Mouse (Mus musculus): ENCODE data around the gene Tmem235. TPM values are rescaled to one million over a fixed set of nuclear protein-coding genes. Genes with fewer than 3 reads are reported as not detected.
A peak's percentile ranks its signal among the peaks of the same experiment; 100 is the strongest.

The Tmem235 gene
- polyA plus RNA-seq, 1 experiment from 2014 or later: not detected

DNA sequence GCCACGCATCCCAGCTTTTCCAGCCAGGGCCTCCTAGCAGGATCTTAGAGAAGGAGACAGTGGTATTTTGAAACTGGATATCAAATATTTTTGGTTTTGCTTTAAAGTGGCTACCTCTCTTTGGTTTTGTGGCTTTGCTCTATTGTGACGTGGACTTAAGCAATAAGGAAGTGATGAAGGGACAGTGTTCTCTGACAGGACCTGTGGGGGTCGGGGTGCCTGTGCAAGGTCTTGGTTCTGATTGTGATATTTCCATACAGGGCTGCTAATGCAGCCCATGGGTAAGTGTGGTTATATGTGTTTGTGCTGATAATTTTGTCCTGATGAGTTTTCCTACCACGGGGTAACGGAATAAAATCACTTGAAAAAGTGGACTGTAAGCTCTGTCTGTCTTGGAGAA, 5.2 kb upstream of the Tmem235 start:
- H3K4me1 ChIP-seq (replicated peaks; ENCODE audit: control insufficient read depth, insufficient read depth, low read length): no peaks in the 10 kb centered on the region
- H3K9ac ChIP-seq: no peak overlapping the region
- H3K27me3 ChIP-seq (ENCODE audit: control insufficient read depth, insufficient read depth, low read length): peaks cover under 1% of the 10 kb centered on the region; the same call in 1 of the 2 replicates
- H3K4me3 ChIP-seq (replicated peaks; ENCODE audit: low read length): no peak overlapping the region
- DNase-seq (ENCODE audit: low spot score) (no peak), ATAC-seq (ENCODE audit: low FRiP score) (no peak)
- no peak overlapping the region for H3K27ac ChIP-seq
- 0 out of 2 replicates have a peak, but pooled peaks cover 4% of the 10 kb centered on the region for H3K36me3 ChIP-seq (replicated peaks; ENCODE audit: control insufficient read depth, insufficient read depth)
- no peak overlapping the region for H3K4me2 ChIP-seq (replicated peaks)
- H3K9me3 ChIP-seq (ENCODE audit: control insufficient read depth, low read length): no peaks in the 10 kb centered on the region
- WGBS: 98% methylated on average over 5 of the region's 5 CpGs

DNA sequence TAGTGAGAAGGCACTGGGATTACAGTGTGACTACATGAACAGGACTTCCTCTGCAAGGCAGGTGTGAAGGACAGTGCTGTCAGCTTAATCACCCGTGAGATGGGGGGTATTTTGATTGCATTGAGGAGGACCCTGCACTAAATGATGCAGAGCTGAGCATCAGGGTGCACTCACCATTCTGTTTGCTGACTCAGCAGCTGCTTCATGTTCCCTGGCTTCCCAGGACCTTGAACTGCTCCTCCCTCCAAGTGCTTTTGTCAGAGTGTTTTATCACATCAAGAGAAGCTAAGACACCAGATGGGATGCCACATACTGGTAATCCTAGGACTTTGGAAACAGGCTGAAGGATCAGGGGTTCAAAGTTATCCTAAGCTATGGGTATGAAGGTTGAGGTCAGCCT, 4.6 kb upstream of the Tmem235 start:
- H3K27me3 ChIP-seq (ENCODE audit: control insufficient read depth, insufficient read depth, low read length): peaks cover 6% of the 10 kb centered on the region; the same call in 1 of the 2 replicates
- DNase-seq (ENCODE audit: low spot score): no peak
- H3K36me3 ChIP-seq (replicated peaks; ENCODE audit: control insufficient read depth, insufficient read depth): 0 out of 2 replicates have a peak, but pooled peaks cover 4% of the 10 kb centered on the region
- H3K4me2 ChIP-seq (replicated peaks): no peak overlapping the region
- no peaks in the 10 kb centered on the region for H3K4me1 ChIP-seq (replicated peaks; ENCODE audit: control insufficient read depth, insufficient read depth, low read length)
- no peak overlapping the region for H3K9ac ChIP-seq
- no peaks in the 10 kb centered on the region for H3K9me3 ChIP-seq (ENCODE audit: control insufficient read depth, low read length)
- 90% methylated on average over 1 of the region's 1 CpGs for WGBS
- no peak overlapping the region for H3K27ac ChIP-seq
- H3K4me3 ChIP-seq (replicated peaks; ENCODE audit: low read length): no peak overlapping the region
- ATAC-seq (ENCODE audit: low FRiP score): no peak

DNA sequence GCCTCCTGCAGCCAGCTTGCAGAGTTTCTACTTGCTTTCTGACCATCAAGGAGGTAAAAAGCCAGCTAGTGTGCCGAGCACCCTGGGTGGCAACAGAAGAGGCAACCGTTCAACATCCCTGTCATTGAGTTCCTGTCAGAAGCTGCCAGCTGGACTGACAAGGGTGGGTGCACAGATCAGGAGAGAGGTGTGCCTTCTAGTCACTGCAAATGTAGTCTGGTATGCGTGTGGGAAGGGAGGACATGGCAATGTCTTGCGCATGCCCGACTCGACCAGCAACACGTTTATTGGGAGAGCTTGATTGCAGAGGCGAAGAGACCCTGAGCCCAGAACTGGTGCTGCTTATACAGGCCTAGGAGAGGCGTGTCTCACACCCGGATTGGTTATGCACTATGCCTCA, 3.1 kb upstream of the Tmem235 start:
- ATAC-seq (ENCODE audit: low FRiP score) (no peak), DNase-seq (ENCODE audit: low spot score) (no peak)
- Histone ChIP-seq H3K4me1 (replicated peaks; ENCODE audit: control insufficient read depth, insufficient read depth, low read length) (no peaks in the 10 kb centered on the region), H3K9me3 (ENCODE audit: control insufficient read depth, low read length) (no peaks in the 10 kb centered on the region), H3K27me3 (ENCODE audit: control insufficient read depth, insufficient read depth, low read length) (peaks cover 15% of the 10 kb centered on the region; the same call in 1 of the 2 replicates), H3K27ac (no peak overlapping the region), H3K36me3 (replicated peaks; ENCODE audit: control insufficient read depth, insufficient read depth) (0 out of 2 replicates have a peak, but pooled peaks cover 4% of the 10 kb centered on the region), H3K9ac (no peak overlapping the region), H3K4me2 (replicated peaks) (no peak overlapping the region), H3K4me3 (replicated peaks; ENCODE audit: low read length) (no peak overlapping the region)
- 96% methylated on average over 10 of the region's 10 CpGs for WGBS

- ATAC-seq (ENCODE audit: low FRiP score) (no peak), DNase-seq (ENCODE audit: low spot score) (no peak)
- H3K27ac ChIP-seq: no peak overlapping the region
- H3K9ac ChIP-seq: no peak overlapping the region
- H3K27me3 ChIP-seq (ENCODE audit: control insufficient read depth, insufficient read depth, low read length): peaks cover 15% of the 10 kb centered on the region; the same call in 1 of the 2 replicates
- no peak overlapping the region for H3K4me3 ChIP-seq (replicated peaks; ENCODE audit: low read length)
- WGBS: 43% methylated on average over 3 of the region's 3 CpGs
- 0 out of 2 replicates have a peak, but pooled peaks cover 4% of the 10 kb centered on the region for H3K36me3 ChIP-seq (replicated peaks; ENCODE audit: control insufficient read depth, insufficient read depth)
- no peak overlapping the region for H3K4me2 ChIP-seq (replicated peaks)
- H3K9me3 ChIP-seq (ENCODE audit: control insufficient read depth, low read length): no peaks in the 10 kb centered on the region
- H3K4me1 ChIP-seq (replicated peaks; ENCODE audit: control insufficient read depth, insufficient read depth, low read length): no peaks in the 10 kb centered on the region
Observed at GRCm38 (mm10) chr11:117858392-117858791, 2.2 kb upstream of the Tmem235 start.

DNA sequence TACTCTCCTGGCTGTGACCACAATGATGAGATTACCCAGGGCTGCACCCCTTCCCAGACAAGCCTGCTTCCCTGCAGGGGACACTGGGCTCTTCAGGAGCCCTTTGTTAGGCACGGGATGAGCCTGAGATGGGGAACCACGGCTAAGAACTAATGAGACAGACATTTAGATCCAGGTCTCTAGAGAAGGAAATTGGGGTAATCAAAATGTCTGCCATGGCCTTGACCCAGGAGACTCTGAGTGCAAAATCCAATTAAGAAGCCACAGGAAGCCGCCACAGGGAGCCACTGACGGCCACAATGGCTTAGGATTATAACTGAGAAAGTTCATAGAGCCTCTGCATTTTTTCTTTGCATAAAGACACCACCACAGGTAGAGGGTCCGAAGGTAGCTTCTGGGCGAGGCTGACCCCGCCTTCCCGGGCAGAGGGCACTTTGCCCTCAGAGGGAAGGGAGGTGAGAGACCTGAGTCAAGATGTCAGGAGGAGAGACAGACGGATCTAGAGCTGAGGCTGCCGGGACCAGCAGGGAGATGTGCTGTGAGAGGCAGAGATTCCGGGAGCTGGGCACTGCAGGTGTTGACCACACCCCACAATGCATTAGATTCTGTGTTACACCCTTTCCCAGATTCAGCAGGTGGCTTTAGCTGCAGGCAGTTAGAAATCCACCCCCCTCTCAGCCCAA, 2.8 kb downstream of the Tmem235 start:
- H3K4me2 ChIP-seq (replicated peaks): no peak overlapping the region
- H3K4me1 ChIP-seq (replicated peaks; ENCODE audit: control insufficient read depth, insufficient read depth, low read length): peaks cover 12% of the 10 kb centered on the region; the same call in 1 of the 2 replicates
- no peaks in the 10 kb centered on the region for H3K36me3 ChIP-seq (replicated peaks; ENCODE audit: control insufficient read depth, insufficient read depth)
- H3K27me3 ChIP-seq (ENCODE audit: control insufficient read depth, insufficient read depth, low read length): peaks cover 15% of the 10 kb centered on the region; the same call in 1 of the 2 replicates
- H3K9me3 ChIP-seq (ENCODE audit: control insufficient read depth, low read length): no peaks in the 10 kb centered on the region
- WGBS: 35% methylated on average over 11 of the region's 11 CpGs
- no peak overlapping the region for H3K4me3 ChIP-seq (replicated peaks; ENCODE audit: low read length)
- DNase-seq (ENCODE audit: low spot score): no peak
- H3K27ac ChIP-seq: no peak overlapping the region
- no peak for ATAC-seq (ENCODE audit: low FRiP score)
- no peak overlapping the region for H3K9ac ChIP-seq

DNA sequence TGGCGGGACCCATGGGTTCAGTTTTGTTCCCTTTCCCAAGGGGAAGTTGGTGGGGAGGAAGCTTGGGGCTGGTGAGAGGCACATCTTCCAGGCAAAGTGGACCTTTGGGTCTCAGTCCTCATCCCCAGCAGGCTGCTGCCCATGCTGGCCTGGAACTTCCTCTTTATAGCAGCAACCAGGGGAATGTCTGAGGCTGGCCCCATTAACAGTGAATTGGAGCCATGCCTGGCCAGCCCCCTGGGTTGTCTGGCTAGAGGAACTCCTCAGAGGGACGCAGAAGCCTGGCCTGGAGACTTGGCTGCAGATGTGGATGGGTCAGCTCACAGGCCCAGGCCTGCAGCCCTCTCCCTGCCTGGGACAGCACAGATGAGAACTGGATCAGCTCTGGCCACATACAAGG, 4.3 kb downstream of the Tmem235 start:
- 61% methylated on average over 2 of the region's 2 CpGs for WGBS
- no peak overlapping the region for H3K9ac ChIP-seq
- no peaks in the 10 kb centered on the region for H3K36me3 ChIP-seq (replicated peaks; ENCODE audit: control insufficient read depth, insufficient read depth)
- H3K9me3 ChIP-seq (ENCODE audit: control insufficient read depth, low read length): no peaks in the 10 kb centered on the region
- peaks cover 15% of the 10 kb centered on the region; the same call in 1 of the 2 replicates for H3K27me3 ChIP-seq (ENCODE audit: control insufficient read depth, insufficient read depth, low read length)
- H3K4me1 ChIP-seq (replicated peaks; ENCODE audit: control insufficient read depth, insufficient read depth, low read length): peaks cover 12% of the 10 kb centered on the region; the same call in 1 of the 2 replicates
- DNase-seq (ENCODE audit: low spot score) (no peak), ATAC-seq (ENCODE audit: low FRiP score) (no peak)
- H3K4me2 ChIP-seq (replicated peaks): no peak overlapping the region
- H3K27ac ChIP-seq: no peak overlapping the region
- no peak overlapping the region for H3K4me3 ChIP-seq (replicated peaks; ENCODE audit: low read length)

GRCm38 (mm10) chr11:117865988-117866387, 5.4 kb downstream of the Tmem235 start:
- Histone ChIP-seq H3K27ac (peak overlapping the region; percentile 43; the same call in 1 of the 2 replicates), H3K9ac (no peak overlapping the region; the same call in 1 of the 2 replicates), H3K27me3 (ENCODE audit: control insufficient read depth, insufficient read depth, low read length) (peaks cover 9% of the 10 kb centered on the region; the same call in 1 of the 2 replicates), H3K4me1 (replicated peaks; ENCODE audit: control insufficient read depth, insufficient read depth, low read length) (peaks cover 12% of the 10 kb centered on the region; the same call in 1 of the 2 replicates), H3K9me3 (ENCODE audit: control insufficient read depth, low read length) (no peaks in the 10 kb centered on the region), H3K36me3 (replicated peaks; ENCODE audit: control insufficient read depth, insufficient read depth) (no peaks in the 10 kb centered on the region), H3K4me3 (replicated peaks; ENCODE audit: low read length) (no peak overlapping the region), H3K4me2 (replicated peaks) (no peak overlapping the region)
- peak; percentile 13; the same call in 1 of the 2 replicates for ATAC-seq (ENCODE audit: low FRiP score)
- DNase-seq (ENCODE audit: low spot score): no peak
- WGBS: 9% methylated on average over 6 of the region's 6 CpGs

DNA sequence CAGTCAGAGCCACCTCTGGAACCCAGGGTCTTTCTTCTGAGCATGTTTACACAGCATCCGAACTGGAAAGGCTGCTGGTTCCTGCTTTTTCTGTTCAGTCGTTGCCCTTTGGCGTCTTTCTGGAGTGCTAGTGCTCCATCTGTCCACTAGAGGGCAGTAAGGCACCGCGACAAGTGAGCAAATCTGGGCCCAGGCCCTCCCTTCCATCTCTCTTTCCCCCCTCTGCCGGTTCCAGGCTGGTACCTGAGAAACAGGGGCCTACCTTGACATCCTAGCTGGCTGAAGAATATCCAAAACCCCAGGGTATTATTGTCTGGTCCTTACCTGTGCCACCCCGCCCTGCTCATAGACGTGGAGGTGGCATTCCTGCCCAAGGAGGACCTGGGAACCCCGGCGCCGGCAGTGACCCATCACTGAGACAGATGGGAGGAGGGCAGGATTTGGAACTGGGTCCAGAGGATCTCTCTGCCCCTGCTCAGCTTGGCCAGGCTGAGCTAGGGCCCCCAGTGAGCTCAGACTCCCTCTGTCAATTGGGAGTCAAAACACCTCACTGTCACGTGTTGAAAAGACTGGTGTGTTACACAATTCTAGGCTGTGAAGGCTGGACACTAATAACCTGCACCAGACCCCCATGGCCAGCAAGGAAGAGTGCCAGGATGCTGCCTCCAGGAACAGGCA, 10.3 kb downstream of the Tmem235 start:
- Histone ChIP-seq H3K9ac (peak overlapping the region; percentile 35; the same call in 1 of the 2 replicates), H3K27ac (no peak overlapping the region), H3K4me2 (replicated peaks) (0 out of 2 replicates have a peak overlapping the region, but pooled peaks have one; percentile 7), H3K4me3 (replicated peaks; ENCODE audit: low read length) (no peak overlapping the region), H3K9me3 (ENCODE audit: control insufficient read depth, low read length) (no peaks in the 10 kb centered on the region), H3K36me3 (replicated peaks; ENCODE audit: control insufficient read depth, insufficient read depth) (no peaks in the 10 kb centered on the region), H3K27me3 (ENCODE audit: control insufficient read depth, insufficient read depth, low read length) (no peaks in the 10 kb centered on the region), H3K4me1 (replicated peaks; ENCODE audit: control insufficient read depth, insufficient read depth, low read length) (peaks cover 21% of the 10 kb centered on the region; the same call in 1 of the 2 replicates)
- DNase-seq (ENCODE audit: low spot score) (peak; percentile 92), ATAC-seq (ENCODE audit: low FRiP score) (peak; percentile 33; the same call in 1 of the 2 replicates)
- 37% methylated on average over 12 of the region's 12 CpGs for WGBS

DNA sequence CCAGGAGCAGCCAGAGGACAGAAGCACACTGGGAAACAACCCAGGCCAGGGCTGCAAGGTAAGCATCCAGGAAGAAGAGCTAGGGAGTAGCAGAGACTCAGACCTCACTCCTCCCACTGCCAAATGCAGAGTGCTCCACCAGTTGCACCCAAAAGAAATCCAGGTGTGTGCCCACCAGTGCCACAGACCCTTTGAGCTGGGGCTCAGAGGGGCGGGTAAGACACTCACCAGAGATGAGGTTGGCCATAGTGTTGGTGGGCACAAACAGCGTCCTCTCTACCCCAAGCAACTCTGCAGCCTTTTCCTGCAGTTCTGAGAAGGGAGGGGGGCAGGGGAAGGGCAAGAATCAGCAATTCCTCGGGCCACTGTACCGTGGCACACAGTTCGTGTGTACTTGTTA, 10.8 kb downstream of the Tmem235 start:
- no peaks in the 10 kb centered on the region for H3K36me3 ChIP-seq (replicated peaks; ENCODE audit: control insufficient read depth, insufficient read depth)
- H3K4me2 ChIP-seq (replicated peaks): no peak overlapping the region
- no peak overlapping the region for H3K9ac ChIP-seq
- no peak for DNase-seq (ENCODE audit: low spot score)
- H3K4me1 ChIP-seq (replicated peaks; ENCODE audit: control insufficient read depth, insufficient read depth, low read length): peaks cover 15% of the 10 kb centered on the region; the same call in 1 of the 2 replicates
- no peak overlapping the region for H3K27ac ChIP-seq
- ATAC-seq (ENCODE audit: low FRiP score): no peak
- no peak overlapping the region for H3K4me3 ChIP-seq (replicated peaks; ENCODE audit: low read length)
- 70% methylated on average over 5 of the region's 5 CpGs for WGBS
- H3K9me3 ChIP-seq (ENCODE audit: control insufficient read depth, low read length): no peaks in the 10 kb centered on the region
- no peaks in the 10 kb centered on the region for H3K27me3 ChIP-seq (ENCODE audit: control insufficient read depth, insufficient read depth, low read length)

Data from hindbrain, embryonic 14.5 days (tissue).